Comparison of ENCODE assay signal across 18 mouse cellular contexts in genomic region chr1:62635203-62635602, GRCm38 (mm10).
A peak's percentile ranks its signal among the peaks of the same experiment; 100 is the strongest.
DNase-seq lines count a peak whose midpoint lies in the region; ATAC-seq lines count a peak whose summit lies in the region.
"Had no signal": no experiment of that assay in that cellular context is flagged by ENCODE, and none has a peak within 500 bp of the region (broad histone marks: within the 10 kb centered on the region; RNA-seq: fewer than 3 reads in every experiment).

No protein-coding gene starts in this region.

- peaks cover 35% of the 10 kb centered on the region for H3K4me1 ChIP-seq in heart, embryonic 13.5 days
- H3K4me1 ChIP-seq in midbrain, embryonic 11.5 days (ENCODE audit: control insufficient read depth, insufficient read depth, low read length), result no peaks in the 10 kb centered on the region
- H3K4me1 ChIP-seq in midbrain, embryonic 14.5 days (ENCODE audit: control insufficient read depth, insufficient read depth, low read length), result peaks cover 9% of the 10 kb centered on the region; the same call in 1 of the 2 replicates
- H3K4me1 ChIP-seq in intestine, embryonic 15.5 days (replicated peaks), result peaks cover 9% of the 10 kb centered on the region
- peaks cover 43% of the 10 kb centered on the region for H3K4me1 ChIP-seq in limb, embryonic 10.5 days
- H3K4me1 ChIP-seq: embryonic facial prominence, embryonic 15.5 days had no signal

- no peaks in the 10 kb centered on the region for H3K27me3 ChIP-seq in heart, embryonic 13.5 days (replicated peaks)
- no peaks in the 10 kb centered on the region for H3K27me3 ChIP-seq in midbrain, embryonic 11.5 days (ENCODE audit: control insufficient read depth, insufficient read depth, low read length)
- H3K27me3 ChIP-seq in midbrain, embryonic 14.5 days (ENCODE audit: control insufficient read depth, insufficient read depth, low read length), result no peaks in the 10 kb centered on the region
- H3K27me3 ChIP-seq in intestine, embryonic 15.5 days (replicated peaks), result no peaks in the 10 kb centered on the region
- H3K27me3 ChIP-seq in limb, embryonic 10.5 days (ENCODE audit: low read depth, poor library complexity, severe bottlenecking), result peaks cover 62% of the 10 kb centered on the region
- H3K27me3 ChIP-seq: embryonic facial prominence, embryonic 15.5 days had no signal

- no peak overlapping the region; the same call in 1 of the 2 replicates for H3K27ac ChIP-seq in heart, embryonic 13.5 days (replicated peaks)
- H3K27ac ChIP-seq in midbrain, embryonic 11.5 days (ENCODE audit: low read depth, low read length), result no peak overlapping the region
- no peak overlapping the region for H3K27ac ChIP-seq in midbrain, embryonic 14.5 days (replicated peaks; ENCODE audit: low read depth, low read length)
- H3K27ac ChIP-seq in intestine, embryonic 15.5 days, result peak overlapping the region; percentile 58; the same call in 1 of the 2 replicates
- H3K27ac ChIP-seq in limb, embryonic 10.5 days, result peak overlapping the region; percentile 37; the same call in 1 of the 2 replicates
- H3K27ac ChIP-seq: embryonic facial prominence, embryonic 15.5 days; forebrain, embryonic 10.5 days; hindbrain, embryonic 10.5 days; hindbrain, embryonic 14.5 days had no signal

- no peak for DNase-seq in heart, adult 18-20 months
- peak; percentile 81 for DNase-seq in midbrain, embryonic 11.5 days (ENCODE audit: low spot score, missing footprints)
- no peak for DNase-seq in midbrain, embryonic 14.5 days
- no peak for DNase-seq in limb, embryonic 10.5 days (ENCODE audit: low spot score)
- no peak for DNase-seq in right cerebral cortex, adult 2 months (ENCODE audit: low spot score in 2 of 2)
- DNase-seq: adrenal gland, adult 2 months; adrenal gland, postnatal 25 days; cerebellum, adult 2 months; cerebellum, postnatal 10 days had no signal

- no peak for ATAC-seq in heart, embryonic 13.5 days (ENCODE audit: extremely low read depth, insufficient number of reproducible peaks, low FRiP score, low TSS enrichment)
- ATAC-seq in midbrain, embryonic 11.5 days (ENCODE audit: low FRiP score), result no peak
- ATAC-seq in midbrain, embryonic 14.5 days (ENCODE audit: low FRiP score, low TSS enrichment), result no peak
- ATAC-seq in intestine, embryonic 15.5 days, result no peak
- ATAC-seq in cerebellum, adult (ENCODE audit: insufficient number of reproducible peaks, low FRiP score, low TSS enrichment), result no peak
- ATAC-seq: forebrain, embryonic 14.5 days had no signal

- 9% methylated on average over 6 of the region's 6 CpGs for WGBS in heart, embryonic 13.5 days
- 75% methylated on average over 6 of the region's 6 CpGs for WGBS in midbrain, embryonic 11.5 days
- 81% methylated on average over 6 of the region's 6 CpGs for WGBS in midbrain, embryonic 14.5 days
- 57% methylated on average over 6 of the region's 6 CpGs for WGBS in intestine, embryonic 15.5 days
- 67% methylated on average over 6 of the region's 6 CpGs for WGBS in limb, embryonic 10.5 days

- 0 out of 2 replicates have a peak, but pooled peaks cover 2% of the 10 kb centered on the region for H3K9me3 ChIP-seq in heart, embryonic 13.5 days
- no peaks in the 10 kb centered on the region for H3K9me3 ChIP-seq in midbrain, embryonic 11.5 days (ENCODE audit: control insufficient read depth, low read length)
- H3K9me3 ChIP-seq in midbrain, embryonic 14.5 days (ENCODE audit: control insufficient read depth, low read length), result no peaks in the 10 kb centered on the region
- no peaks in the 10 kb centered on the region for H3K9me3 ChIP-seq in intestine, embryonic 15.5 days
- H3K9me3 ChIP-seq in limb, embryonic 10.5 days (replicated peaks), result no peaks in the 10 kb centered on the region
- H3K9me3 ChIP-seq: embryonic facial prominence, embryonic 15.5 days; forebrain, embryonic 10.5 days; hindbrain, embryonic 10.5 days had no signal

- peak overlapping the region; percentile 20; the same call in 1 of the 2 replicates for H3K4me2 ChIP-seq in heart, embryonic 13.5 days
- H3K4me2 ChIP-seq in midbrain, embryonic 11.5 days, result no peak overlapping the region
- no peak overlapping the region for H3K4me2 ChIP-seq in midbrain, embryonic 14.5 days (ENCODE audit: low read length)
- H3K4me2 ChIP-seq in intestine, embryonic 15.5 days (replicated peaks), result no peak overlapping the region
- H3K4me2 ChIP-seq: embryonic facial prominence, embryonic 15.5 days; hindbrain, embryonic 14.5 days had no signal

- H3K36me3 ChIP-seq in heart, embryonic 13.5 days, result no peaks in the 10 kb centered on the region
- no peaks in the 10 kb centered on the region for H3K36me3 ChIP-seq in midbrain, embryonic 11.5 days (ENCODE audit: control insufficient read depth, insufficient read depth, low read length)
- no peaks in the 10 kb centered on the region for H3K36me3 ChIP-seq in midbrain, embryonic 14.5 days (ENCODE audit: control insufficient read depth, insufficient read depth, low read length)
- H3K36me3 ChIP-seq in intestine, embryonic 15.5 days, result no peaks in the 10 kb centered on the region
- H3K36me3 ChIP-seq in limb, embryonic 10.5 days, result no peaks in the 10 kb centered on the region
- H3K36me3 ChIP-seq: embryonic facial prominence, embryonic 15.5 days; forebrain, embryonic 10.5 days; hindbrain, embryonic 10.5 days had no signal

- H3K9ac ChIP-seq in heart, embryonic 13.5 days, result peak overlapping the region; percentile 29; the same call in 1 of the 2 replicates
- H3K9ac ChIP-seq in midbrain, embryonic 11.5 days (ENCODE audit: low read length), result no peak overlapping the region
- H3K9ac ChIP-seq in midbrain, embryonic 14.5 days (replicated peaks; ENCODE audit: low read length), result no peak overlapping the region
- no peak overlapping the region for H3K9ac ChIP-seq in intestine, embryonic 15.5 days
- H3K9ac ChIP-seq: embryonic facial prominence, embryonic 15.5 days; hindbrain, embryonic 14.5 days had no signal

- H3K4me3 ChIP-seq in heart, embryonic 13.5 days, result no peak overlapping the region
- no peak overlapping the region for H3K4me3 ChIP-seq in midbrain, embryonic 11.5 days (ENCODE audit: low read depth, low read length)
- no peak overlapping the region for H3K4me3 ChIP-seq in midbrain, embryonic 14.5 days (replicated peaks; ENCODE audit: low read depth, low read length)
- no peak overlapping the region for H3K4me3 ChIP-seq in intestine, embryonic 15.5 days (replicated peaks)
- no peak overlapping the region for H3K4me3 ChIP-seq in limb, embryonic 10.5 days
- H3K4me3 ChIP-seq: embryonic facial prominence, embryonic 15.5 days; erythroblast, embryonic 14.5 days; forebrain, embryonic 10.5 days; hindbrain, embryonic 10.5 days had no signal

Comparison
In these comparisons a context has a peak if more than half of its experiments do, and no peak if none do; other contexts are left out.
1. H3K27ac ChIP-seq: peak in intestine, embryonic 15.5 days (single experiment) and limb, embryonic 10.5 days (single experiment); none in heart, embryonic 13.5 days (single experiment), midbrain, embryonic 11.5 days (single experiment) and midbrain, embryonic 14.5 days (single experiment).